Mouse (Mus musculus): ENCODE results near the gene Npas2.

GRCm38 (mm10) chr1:39307971-39308370, 114.4 kb downstream of the Npas2 start:
- TF ChIP-seq POLR2A (IDR thresholded peaks at IDR 0.05; ENCODE audit: insufficient read depth, low read length) (no peak), CTCF (IDR thresholded peaks at IDR 0.05; ENCODE audit: low read depth, low read length) (no peak), EP300 (IDR thresholded peaks at IDR 0.05; ENCODE audit: insufficient read depth, low read depth, low read length) (no peak)

All from ES-Bruce4 (cell line).